Mouse (Mus musculus) large intestine, adult 2 months (tissue): ENCODE results near the gene Ykt6. TPM values are rescaled to one million over a fixed set of nuclear protein-coding genes. Genes with fewer than 3 reads are reported as not detected.

Source experiments
- DNase-seq: peaks from one replicate; pipeline ENCODE4 v3.0.0-alpha.2; 2012; ENCODE audit warnings: low read depth, low spot score
- WGBS: fragments of 180-500 bp; shearing (Covaris S2); methylation state at CpG from one replicate; pipeline ENCODE4 v1.1.7; 2018; 5-methylcytosine and 5-hydroxymethylcytosine counted together
- polyA plus RNA-seq: library from polyadenylated mRNA; depleted of rRNA; stranded (reverse); fragments of >200 nt; gene quantifications from 2 replicates; pipeline ENCODE4 v1.2.3, GENCODE M21; 2012; rRNA removed

Ykt6 gene
- polyA plus RNA-seq, 1 experiment = 85.2 TPM

DNA sequence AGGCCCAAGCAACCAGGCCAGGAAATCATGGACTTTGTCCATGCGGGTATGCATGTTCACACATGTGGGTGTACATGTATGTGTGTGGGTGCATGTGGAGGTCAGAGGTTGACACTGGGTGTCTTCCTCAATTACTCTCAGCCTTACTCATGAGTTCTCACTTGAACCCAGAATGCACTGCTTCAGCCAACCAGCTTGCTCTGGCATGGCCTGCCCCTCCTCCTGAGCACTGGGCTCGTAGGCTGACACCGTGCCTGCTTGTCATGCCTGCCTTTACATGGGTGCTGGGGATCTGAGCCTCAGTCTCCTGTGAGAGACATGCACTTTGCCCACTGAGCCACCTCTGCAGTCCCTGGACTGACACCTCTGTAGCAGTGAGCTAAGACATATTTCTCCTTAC, 56.4 kb downstream of the Ykt6 start:
- DNase-seq = no peak
- WGBS = 77% methylated on average over 3 of the region's 3 CpGs

GRCm38 (mm10) chr11:6013359-6013758, 57.9 kb downstream of the Ykt6 start:
- WGBS = 52% methylated on average over 2 of the region's 2 CpGs
- DNase-seq = no peak

DNA sequence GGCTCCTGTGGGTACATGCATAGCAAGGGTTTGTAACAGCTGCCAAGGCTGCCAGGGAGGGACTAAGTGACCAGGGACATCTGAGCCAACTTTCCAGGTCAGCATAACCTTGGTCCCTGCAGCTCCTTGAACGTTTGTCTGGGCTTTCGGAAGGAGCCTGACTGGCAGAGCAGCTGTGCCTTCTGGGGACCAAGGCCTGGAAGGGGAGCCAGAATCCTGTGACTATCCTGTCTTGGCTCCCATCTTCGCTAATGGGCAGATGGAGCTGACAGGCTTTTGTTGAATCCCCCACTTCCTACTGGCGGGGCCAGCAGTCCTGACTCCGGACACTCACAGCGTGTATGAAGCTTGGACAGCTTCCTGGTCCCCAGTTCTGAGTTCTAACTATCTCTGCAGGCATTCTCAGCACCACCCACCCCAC, 59.5 kb downstream of the Ykt6 start:
- WGBS = 77% methylated on average over 6 of the region's 6 CpGs
- DNase-seq = no peak

DNA sequence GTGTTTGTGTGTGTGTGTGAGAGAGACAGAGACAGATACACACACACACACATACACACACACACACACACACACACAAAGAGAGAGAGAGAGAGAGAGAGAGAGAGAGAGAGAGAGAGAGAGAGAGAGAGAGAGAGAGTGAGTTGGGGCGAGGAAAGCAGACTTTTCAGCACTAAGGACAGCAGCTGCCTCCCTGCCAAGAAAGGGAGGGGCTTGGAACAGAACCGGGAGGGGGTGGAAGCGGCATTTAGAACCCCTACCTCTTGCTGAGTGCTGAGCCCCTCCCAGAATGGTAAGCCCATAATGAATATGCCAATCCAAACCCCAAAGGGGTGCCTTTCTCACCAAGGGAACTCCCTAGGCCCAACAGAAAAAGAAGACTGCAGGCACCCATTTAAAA, 60.9 kb downstream of the Ykt6 start:
- DNase-seq = no peak
- WGBS = 8% methylated on average over 3 of the region's 3 CpGs

GRCm38 (mm10) chr11:6016797-6017395, 61.4 kb downstream of the Ykt6 start:
- DNase-seq = no peak
- 64% methylated on average over 9 of the region's 9 CpGs for WGBS

Other genes with a start within 250 kb of the Ykt6 start
- gene Mrps24, start 240.0 kb upstream of the Ykt6 start, polyA plus RNA-seq = 150 and 188 TPM in 2 replicates
- 26.0 and 34.9 TPM in 2 replicates for gene Urgcp, start 193.3 kb upstream of the Ykt6 start, polyA plus RNA-seq
- 122 and 136 TPM in 2 replicates for gene Dbnl, start 167.2 kb upstream of the Ykt6 start, polyA plus RNA-seq
- 0.91 and 1.3 TPM in 2 replicates for gene Pgam2, start 152.0 kb upstream of the Ykt6 start, polyA plus RNA-seq
- 30.8 and 41.7 TPM in 2 replicates for gene Polm, start 117.7 kb upstream of the Ykt6 start, polyA plus RNA-seq
- 16.2 and 22.5 TPM in 2 replicates for gene Aebp1, start 93.7 kb upstream of the Ykt6 start, polyA plus RNA-seq
- gene Pold2, start 77.4 kb upstream of the Ykt6 start, polyA plus RNA-seq = 153 and 179 TPM in 2 replicates
- 17.3 and 23.4 TPM in 2 replicates for gene Myl7, start 56.9 kb upstream of the Ykt6 start, polyA plus RNA-seq
- 0.42 and 0.66 TPM in 2 replicates for gene Gck, start 5.6 kb upstream of the Ykt6 start, polyA plus RNA-seq
- gene Camk2b, start 110.7 kb downstream of the Ykt6 start, polyA plus RNA-seq = 2.2 and 5.0 TPM in 2 replicates
- gene A730071L15Rik, start 244.3 kb downstream of the Ykt6 start, polyA plus RNA-seq = 0.07 and 0.34 TPM in 2 replicates
- gene Nudcd3, start 244.7 kb downstream of the Ykt6 start, polyA plus RNA-seq = 32.8 and 44.1 TPM in 2 replicates